Mouse (Mus musculus): ENCODE data around the gene Kctd20. TPM values are rescaled to one million over a fixed set of nuclear protein-coding genes. Genes with fewer than 3 reads are reported as not detected.
"Not testable (repeated sequence)": the region's sequence is repeated elsewhere in the genome, so short reads cannot be mapped to it uniquely, and the experiment has no call there.

Gene Kctd20
- polyA plus RNA-seq, 1 experiment, result not detected

- Histone ChIP-seq H3K4me3 (ENCODE audit: insufficient read depth, low read depth, low read length) (no peak overlapping the region), H3K27ac (ENCODE audit: insufficient read depth, low read depth, low read length) (no peak overlapping the region), H3K4me1 (ENCODE audit: control insufficient read depth, insufficient read depth, low read length) (no peaks in the 10 kb centered on the region; the same call in 1 of the 2 replicates)
- TF ChIP-seq CTCF (IDR thresholded peaks at IDR 0.05; ENCODE audit: insufficient read depth, low read depth, low read length), result no peak
- no peak for TF ChIP-seq POLR2A (IDR thresholded peaks at IDR 0.05; ENCODE audit: insufficient read depth, low read depth, low read length)
- 88% methylated on average over 3 of the region's 3 CpGs for WGBS
Observed at GRCm38 (mm10) chr17:28988996-28989395, 37.2 kb downstream of the Kctd20 start.

DNA sequence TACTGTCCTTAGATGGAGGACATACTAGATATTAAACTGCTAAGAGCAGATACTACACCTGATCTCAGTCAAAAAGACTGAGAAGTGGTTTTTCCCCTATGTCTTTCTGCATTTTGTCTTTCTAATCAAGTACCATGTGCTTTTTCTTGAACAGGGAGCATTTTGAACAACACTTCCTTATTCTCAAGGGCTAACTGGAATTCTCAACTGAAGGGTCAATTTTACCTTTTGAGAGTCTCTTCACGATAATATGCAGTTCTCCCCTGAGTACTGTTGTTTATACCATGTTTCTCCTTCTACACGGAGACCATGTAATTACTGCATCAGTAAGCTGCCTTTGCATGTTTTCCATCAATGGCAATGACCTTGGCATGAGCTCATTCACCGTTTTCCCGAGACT is 38.3 kb downstream of the Kctd20 start:
- Histone ChIP-seq H3K27ac (ENCODE audit: insufficient read depth, low read depth, low read length) (no peak overlapping the region), H3K4me1 (ENCODE audit: control insufficient read depth, insufficient read depth, low read length) (no peaks in the 10 kb centered on the region; the same call in 1 of the 2 replicates), H3K4me3 (ENCODE audit: insufficient read depth, low read depth, low read length) (no peak overlapping the region)
- TF ChIP-seq CTCF (IDR thresholded peaks at IDR 0.05; ENCODE audit: insufficient read depth, low read depth, low read length) (no peak), POLR2A (IDR thresholded peaks at IDR 0.05; ENCODE audit: insufficient read depth, low read depth, low read length) (no peak)
- WGBS, result 46% methylated on average over 4 of the region's 4 CpGs

DNA sequence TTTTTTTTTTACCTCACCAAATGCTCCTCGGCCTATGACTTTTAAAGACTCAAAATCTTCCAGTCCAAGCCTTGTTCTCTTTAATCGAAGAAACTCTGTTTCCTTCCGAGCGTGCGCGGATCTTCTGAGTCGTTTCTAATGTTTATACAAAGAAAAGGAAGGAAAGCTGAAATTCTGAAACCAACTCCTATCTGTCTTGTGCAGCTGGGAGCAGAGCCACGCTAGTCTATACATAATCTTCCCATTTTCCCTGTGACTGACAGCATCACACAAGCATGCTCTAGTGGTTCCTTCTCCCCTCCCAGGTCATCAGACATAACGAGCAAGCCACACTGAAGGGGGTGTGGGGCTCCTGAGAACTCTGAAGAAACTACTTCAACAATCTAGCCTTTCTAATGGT is 39.5 kb downstream of the Kctd20 start:
- H3K4me1 ChIP-seq (ENCODE audit: control insufficient read depth, insufficient read depth, low read length), result no peaks in the 10 kb centered on the region; the same call in 1 of the 2 replicates
- WGBS, result 79% methylated on average over 9 of the region's 9 CpGs
- H3K27ac ChIP-seq (ENCODE audit: insufficient read depth, low read depth, low read length), result no peak overlapping the region
- H3K4me3 ChIP-seq (ENCODE audit: insufficient read depth, low read depth, low read length), result no peak overlapping the region
- no peak for TF ChIP-seq CTCF (IDR thresholded peaks at IDR 0.05; ENCODE audit: insufficient read depth, low read depth, low read length)
- TF ChIP-seq POLR2A (IDR thresholded peaks at IDR 0.05; ENCODE audit: insufficient read depth, low read depth, low read length), result no peak

DNA sequence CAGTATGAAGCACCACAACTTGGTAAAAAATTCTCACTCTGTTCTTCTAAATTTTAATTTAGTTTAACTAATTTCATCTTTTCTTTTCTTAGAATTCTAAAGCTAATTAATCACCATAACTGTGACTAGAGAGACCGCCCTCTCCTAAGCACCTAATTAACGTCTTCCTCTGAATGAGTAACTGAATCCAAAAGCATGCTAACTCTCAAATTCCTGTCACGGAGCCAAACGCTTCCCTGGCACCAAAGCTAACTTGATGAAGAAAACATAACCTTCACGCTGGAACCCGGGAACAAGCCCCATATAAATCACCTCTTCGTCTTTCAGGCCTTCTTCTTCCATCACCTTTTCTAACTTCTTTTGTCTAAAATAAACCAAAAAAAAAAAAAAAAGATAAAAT is 40.4 kb downstream of the Kctd20 start:
- no peak overlapping the region for H3K4me3 ChIP-seq (ENCODE audit: insufficient read depth, low read depth, low read length)
- no peak for TF ChIP-seq POLR2A (IDR thresholded peaks at IDR 0.05; ENCODE audit: insufficient read depth, low read depth, low read length)
- no peak for TF ChIP-seq CTCF (IDR thresholded peaks at IDR 0.05; ENCODE audit: insufficient read depth, low read depth, low read length)
- 9% methylated on average over 7 of the region's 7 CpGs for WGBS
- no peak overlapping the region for H3K27ac ChIP-seq (ENCODE audit: insufficient read depth, low read depth, low read length)
- no peaks in the 10 kb centered on the region; the same call in 1 of the 2 replicates for H3K4me1 ChIP-seq (ENCODE audit: control insufficient read depth, insufficient read depth, low read length)

- not testable (repeated sequence) for H3K4me3 ChIP-seq (ENCODE audit: insufficient read depth, low read depth, low read length); H3K4me1 ChIP-seq (ENCODE audit: control insufficient read depth, insufficient read depth, low read length); H3K27ac ChIP-seq (ENCODE audit: insufficient read depth, low read depth, low read length)
- WGBS, result 95% methylated on average over 1 of the region's 1 CpGs
Observed at GRCm38 (mm10) chr17:28993004-28993403, 41.3 kb downstream of the Kctd20 start.

DNA sequence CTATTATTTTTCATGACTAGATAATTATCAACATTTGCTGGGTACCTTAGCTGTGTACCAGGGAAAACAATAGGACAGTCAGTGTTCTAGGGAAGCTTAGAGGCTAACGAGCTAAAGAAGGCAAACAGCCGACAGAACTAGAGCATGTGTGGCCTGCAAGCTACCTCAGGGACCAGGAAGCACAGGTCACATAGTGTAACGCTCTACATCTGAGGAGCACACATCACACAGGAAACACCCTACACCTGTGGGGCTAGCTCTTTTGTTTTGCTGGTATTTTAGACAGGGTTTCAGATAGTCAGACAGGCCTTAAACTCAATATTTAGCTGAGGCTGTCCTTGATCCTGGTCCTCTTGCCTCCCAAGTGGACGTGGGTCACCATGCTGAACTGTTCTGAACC is 42.9 kb downstream of the Kctd20 start:
- TF ChIP-seq CTCF (IDR thresholded peaks at IDR 0.05; ENCODE audit: insufficient read depth, low read depth, low read length) (no peak), POLR2A (IDR thresholded peaks at IDR 0.05; ENCODE audit: insufficient read depth, low read depth, low read length) (no peak)
- Histone ChIP-seq H3K4me1 (ENCODE audit: control insufficient read depth, insufficient read depth, low read length) (no peaks in the 10 kb centered on the region; the same call in 1 of the 2 replicates), H3K4me3 (ENCODE audit: insufficient read depth, low read depth, low read length) (no peak overlapping the region), H3K27ac (ENCODE audit: insufficient read depth, low read depth, low read length) (no peak overlapping the region)
- 89% methylated on average over 4 of the region's 4 CpGs for WGBS

DNA sequence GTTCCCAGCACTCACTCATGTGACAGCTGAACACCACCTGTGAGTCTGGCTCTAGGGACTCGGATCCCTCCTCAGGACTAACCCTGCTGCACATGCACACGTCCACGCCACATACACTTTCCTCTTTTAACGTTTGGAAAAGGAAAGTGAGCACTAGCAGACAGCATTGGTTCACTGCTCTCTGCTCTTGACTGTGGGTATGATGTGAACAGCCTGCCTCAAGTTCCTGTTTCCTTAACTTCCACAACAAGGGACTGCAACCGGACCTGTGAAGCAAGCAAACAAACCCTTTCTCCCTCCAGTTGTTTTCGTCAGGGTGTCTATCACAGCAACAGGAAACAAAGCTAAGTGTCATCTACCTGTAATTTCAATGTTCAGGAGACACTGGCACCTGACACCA is 48.7 kb downstream of the Kctd20 start:
- WGBS, result 91% methylated on average over 6 of the region's 6 CpGs
- Histone ChIP-seq H3K4me1 (ENCODE audit: control insufficient read depth, insufficient read depth, low read length) (peaks cover 2% of the 10 kb centered on the region; the same call in 1 of the 2 replicates), H3K27ac (ENCODE audit: insufficient read depth, low read depth, low read length) (no peak overlapping the region), H3K4me3 (ENCODE audit: insufficient read depth, low read depth, low read length) (no peak overlapping the region)
- TF ChIP-seq POLR2A (IDR thresholded peaks at IDR 0.05; ENCODE audit: insufficient read depth, low read depth, low read length), result no peak
- no peak for TF ChIP-seq CTCF (IDR thresholded peaks at IDR 0.05; ENCODE audit: insufficient read depth, low read depth, low read length)

- peaks cover 7% of the 10 kb centered on the region for H3K4me1 ChIP-seq (ENCODE audit: control insufficient read depth, insufficient read depth, low read length)
- WGBS, result 79% methylated on average over 1 of the region's 1 CpGs
- TF ChIP-seq CTCF (IDR thresholded peaks at IDR 0.05; ENCODE audit: insufficient read depth, low read depth, low read length), result no peak
- no peak for TF ChIP-seq POLR2A (IDR thresholded peaks at IDR 0.05; ENCODE audit: insufficient read depth, low read depth, low read length)
- H3K27ac ChIP-seq (ENCODE audit: insufficient read depth, low read depth, low read length), result no peak overlapping the region
- H3K4me3 ChIP-seq (ENCODE audit: insufficient read depth, low read depth, low read length), result no peak overlapping the region
Observed at GRCm38 (mm10) chr17:29003740-29004139, 52.0 kb downstream of the Kctd20 start.

- no peak overlapping the region for H3K27ac ChIP-seq (ENCODE audit: insufficient read depth, low read depth, low read length)
- 93% methylated on average over 3 of the region's 3 CpGs for whole genome bisulfite sequencing
- TF ChIP-seq POLR2A (IDR thresholded peaks at IDR 0.05; ENCODE audit: insufficient read depth, low read depth, low read length) (no peak), CTCF (IDR thresholded peaks at IDR 0.05; ENCODE audit: insufficient read depth, low read depth, low read length) (no peak)
- peaks cover 7% of the 10 kb centered on the region for H3K4me1 ChIP-seq (ENCODE audit: control insufficient read depth, insufficient read depth, low read length)
- H3K4me3 ChIP-seq (ENCODE audit: insufficient read depth, low read depth, low read length), result no peak overlapping the region
Observed at GRCm38 (mm10) chr17:29005002-29005401, 53.3 kb downstream of the Kctd20 start.

DNA sequence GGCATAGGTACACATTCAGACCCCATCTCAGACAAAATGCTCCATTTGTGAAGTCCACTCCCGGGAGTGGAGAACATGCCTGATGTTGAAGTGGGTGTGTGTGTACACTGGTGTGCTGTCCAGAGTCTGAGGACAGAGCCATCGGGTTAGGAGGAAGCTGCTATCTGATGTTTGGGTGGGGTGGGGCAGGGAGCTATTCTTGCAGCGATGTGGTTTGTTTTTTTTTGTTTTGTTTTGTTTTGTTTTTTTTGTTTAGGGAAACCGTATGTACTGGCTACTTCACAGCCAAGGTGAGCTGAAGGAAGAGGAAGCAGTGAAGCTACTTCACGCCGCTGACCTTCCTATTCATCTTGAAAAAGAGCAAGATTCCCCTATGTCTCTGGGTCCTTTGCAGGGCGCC is 55.1 kb downstream of the Kctd20 start:
- Histone ChIP-seq H3K4me1 (ENCODE audit: control insufficient read depth, insufficient read depth, low read length) (peaks cover 7% of the 10 kb centered on the region), H3K4me3 (ENCODE audit: insufficient read depth, low read depth, low read length) (peak overlapping the region; percentile 93), H3K27ac (ENCODE audit: insufficient read depth, low read depth, low read length) (no peak overlapping the region)
- WGBS, result 5% methylated on average over 7 of the region's 7 CpGs
- TF ChIP-seq POLR2A (IDR thresholded peaks at IDR 0.05; ENCODE audit: insufficient read depth, low read depth, low read length) (no peak), CTCF (IDR thresholded peaks at IDR 0.05; ENCODE audit: insufficient read depth, low read depth, low read length) (no peak)
